Mouse (Mus musculus): ENCODE data around the gene Gxylt2. TPM values are rescaled to one million over a fixed set of nuclear protein-coding genes. Genes with fewer than 3 reads are reported as not detected.

Gene Gxylt2
- polyA plus RNA-seq, 1 experiment from 2014 or later: 9.6 TPM

DNA sequence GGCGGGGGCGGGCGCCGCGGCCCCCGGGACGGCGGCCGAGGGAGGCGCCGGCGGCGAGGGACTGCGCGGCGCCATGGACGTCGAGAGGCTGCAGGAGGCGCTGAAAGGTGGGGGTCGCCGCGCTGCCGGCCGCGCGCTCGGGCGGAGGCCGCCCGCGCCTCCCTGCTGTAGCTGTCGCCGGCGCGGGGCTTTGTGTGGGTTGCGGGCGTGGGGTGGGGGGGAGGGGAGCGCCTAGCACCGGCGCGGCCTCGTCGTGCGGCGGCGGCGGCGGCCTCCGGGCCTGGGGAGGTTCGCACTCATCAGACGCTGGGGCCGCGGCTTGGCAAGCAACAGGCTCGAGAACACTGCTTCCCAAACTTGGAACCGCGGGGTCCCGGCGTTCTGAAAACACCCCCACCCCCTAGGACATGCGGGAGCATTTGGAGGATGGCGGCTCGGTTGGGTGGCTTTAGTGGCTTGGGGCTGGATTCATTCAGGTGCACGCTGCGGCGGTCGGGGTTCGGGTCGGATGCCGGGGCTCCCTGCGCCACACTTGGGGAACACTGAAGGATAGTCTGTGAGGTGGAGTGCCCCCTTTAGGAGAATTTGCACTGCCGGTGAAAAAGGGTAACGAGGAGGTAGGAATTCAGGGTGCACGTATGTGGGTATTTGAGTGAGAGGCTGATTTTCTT is 129.4 kb downstream of the Gxylt2 start:
- under 1% methylated on average over 53 of the region's 72 CpGs for WGBS
- H3K9ac ChIP-seq: peak overlapping the region; percentile 87
- H3K27me3 ChIP-seq: no peaks in the 10 kb centered on the region
- peak overlapping the region; percentile 53 for H3K4me2 ChIP-seq (replicated peaks)
- no peaks in the 10 kb centered on the region for H3K9me3 ChIP-seq (replicated peaks)
- H3K27ac ChIP-seq: peak overlapping the region; percentile 93
- H3K4me3 ChIP-seq: peak overlapping the region; percentile 90
- peak; percentile 93 for ATAC-seq (ENCODE audit: low FRiP score)
- H3K4me1 ChIP-seq: peaks cover 24% of the 10 kb centered on the region
- peaks cover 32% of the 10 kb centered on the region for H3K36me3 ChIP-seq

DNA sequence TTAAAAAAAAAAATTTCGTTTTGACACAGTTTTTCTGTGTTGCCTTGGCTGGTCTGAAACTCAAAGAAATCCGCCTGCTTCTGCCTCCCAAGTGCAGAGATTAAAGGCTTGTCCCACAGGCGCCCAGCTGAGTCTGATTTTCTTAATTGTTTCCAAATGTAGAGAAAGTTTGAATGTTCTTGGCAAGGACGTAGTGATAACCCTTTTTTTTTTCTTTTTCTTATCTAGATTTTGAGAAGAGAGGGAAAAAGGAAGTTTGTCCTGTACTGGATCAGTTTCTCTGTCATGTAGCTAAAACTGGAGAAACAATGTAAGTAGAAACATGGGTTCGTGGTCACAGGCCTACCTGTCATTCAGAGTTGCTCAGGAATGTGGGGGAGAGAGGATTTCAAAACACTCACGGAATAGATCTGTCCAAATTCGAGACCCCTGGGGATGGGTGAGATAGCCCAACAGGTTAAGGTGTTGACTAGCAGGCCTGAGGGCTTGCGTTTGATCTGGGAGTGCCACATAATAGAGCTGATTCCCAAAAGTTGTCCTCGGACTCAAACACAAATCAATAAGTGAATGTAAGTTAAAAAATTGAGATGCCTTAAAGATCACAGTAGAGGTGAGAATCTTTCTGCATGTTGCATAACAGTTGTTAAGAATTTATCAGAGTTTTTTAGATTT is 130.1 kb downstream of the Gxylt2 start:
- no peak for ATAC-seq (ENCODE audit: low FRiP score)
- peak overlapping the region; percentile 90 for H3K4me3 ChIP-seq
- peaks cover 38% of the 10 kb centered on the region for H3K36me3 ChIP-seq
- peak overlapping the region; percentile 53 for H3K4me2 ChIP-seq (replicated peaks)
- H3K9me3 ChIP-seq (replicated peaks): no peaks in the 10 kb centered on the region
- H3K9ac ChIP-seq: peak overlapping the region; percentile 87; the same call in 1 of the 2 replicates
- WGBS: 36% methylated on average over 9 of the region's 9 CpGs
- H3K27ac ChIP-seq: no peak overlapping the region
- H3K4me1 ChIP-seq: peaks cover 24% of the 10 kb centered on the region
- H3K27me3 ChIP-seq: no peaks in the 10 kb centered on the region

DNA sequence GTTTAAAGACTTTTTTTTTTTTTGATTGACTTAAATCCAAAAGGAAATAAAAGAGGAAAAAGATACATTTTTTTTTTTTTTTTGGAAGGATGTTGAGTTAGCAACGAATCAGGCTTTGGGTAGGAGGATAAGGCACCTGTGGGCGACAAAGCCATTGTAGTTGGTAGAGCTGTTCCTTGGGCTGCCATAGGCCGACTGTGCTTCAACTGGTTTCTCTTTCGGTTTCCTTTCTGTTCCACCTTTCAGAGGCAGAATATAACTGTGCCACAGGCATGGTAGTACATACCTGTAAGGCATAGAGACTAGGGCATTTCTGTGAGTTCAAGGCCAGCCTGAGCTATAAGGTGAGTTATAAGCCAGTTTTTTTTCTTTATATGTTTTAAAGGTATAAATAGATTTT is 140.5 kb downstream of the Gxylt2 start:
- H3K36me3 ChIP-seq: peaks cover 36% of the 10 kb centered on the region
- no peak overlapping the region for H3K4me2 ChIP-seq (replicated peaks)
- no peak overlapping the region for H3K9ac ChIP-seq
- no peak overlapping the region for H3K4me3 ChIP-seq
- no peaks in the 10 kb centered on the region for H3K27me3 ChIP-seq
- no peaks in the 10 kb centered on the region for H3K4me1 ChIP-seq
- 95% methylated on average over 4 of the region's 4 CpGs for WGBS
- ATAC-seq (ENCODE audit: low FRiP score): no peak
- no peaks in the 10 kb centered on the region for H3K9me3 ChIP-seq (replicated peaks)
- no peak overlapping the region for H3K27ac ChIP-seq

DNA sequence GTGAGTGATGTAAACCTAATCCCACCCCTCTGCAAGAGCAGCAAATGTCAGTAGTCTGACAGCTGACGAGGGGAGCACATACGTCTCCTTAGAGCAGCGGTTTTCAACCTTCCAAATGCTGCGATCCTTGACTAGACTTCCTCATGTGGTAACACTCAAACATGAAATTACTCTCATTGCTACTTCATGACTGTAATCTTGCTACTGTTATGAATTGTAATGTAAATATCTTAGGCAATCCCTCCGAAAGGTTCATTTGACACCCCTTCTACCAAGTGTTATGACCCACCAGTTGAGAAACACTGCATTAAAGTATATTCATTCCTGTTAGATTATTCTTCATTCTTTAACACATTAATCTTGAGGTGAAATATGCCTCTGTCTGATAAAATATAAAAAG is 142.7 kb downstream of the Gxylt2 start:
- H3K9me3 ChIP-seq (replicated peaks): no peaks in the 10 kb centered on the region
- H3K27me3 ChIP-seq: no peaks in the 10 kb centered on the region
- peaks cover 17% of the 10 kb centered on the region for H3K36me3 ChIP-seq
- WGBS: 92% methylated on average over 5 of the region's 5 CpGs
- H3K27ac ChIP-seq: no peak overlapping the region
- H3K4me3 ChIP-seq: no peak overlapping the region
- no peak overlapping the region for H3K4me2 ChIP-seq (replicated peaks)
- no peak for ATAC-seq (ENCODE audit: low FRiP score)
- 0 out of 2 replicates have a peak, but pooled peaks cover 3% of the 10 kb centered on the region for H3K4me1 ChIP-seq
- no peak overlapping the region for H3K9ac ChIP-seq

DNA sequence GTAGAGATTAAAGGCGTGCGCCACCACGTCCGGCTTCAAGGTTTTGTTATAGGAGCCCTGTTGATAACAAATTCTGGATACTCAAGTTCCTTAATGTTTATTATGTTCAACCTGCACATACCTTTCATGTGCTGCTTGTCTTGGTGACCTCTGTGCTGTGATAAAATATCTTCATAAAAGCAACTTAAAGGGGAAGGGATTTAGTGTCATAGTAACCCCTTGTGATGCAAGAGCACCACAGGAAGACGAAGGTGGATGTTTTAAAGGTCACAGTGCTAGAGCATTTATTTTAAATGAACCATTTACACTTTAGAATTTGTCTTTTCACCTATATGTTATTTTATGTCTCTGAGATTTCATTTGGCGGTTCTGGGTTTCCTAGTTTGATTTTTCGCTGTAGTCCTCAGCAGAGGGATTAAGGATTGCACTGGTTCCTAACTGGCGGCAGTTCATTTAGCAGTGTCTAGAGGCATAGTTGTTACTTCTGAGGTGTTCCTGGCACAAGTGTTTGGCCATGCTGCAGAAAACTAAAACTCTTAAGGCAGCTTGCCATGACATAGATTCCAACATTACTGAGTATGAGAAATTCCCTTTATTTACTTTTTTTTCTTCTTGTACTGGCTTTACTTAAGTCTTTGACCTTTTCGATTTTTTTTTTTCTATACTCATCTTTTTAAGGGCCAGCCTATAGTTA is 144.3 kb downstream of the Gxylt2 start:
- Histone ChIP-seq H3K4me3 (no peak overlapping the region), H3K27me3 (no peaks in the 10 kb centered on the region), H3K36me3 (0 out of 2 replicates have a peak, but pooled peaks cover 14% of the 10 kb centered on the region), H3K9ac (no peak overlapping the region), H3K9me3 (replicated peaks) (no peaks in the 10 kb centered on the region), H3K4me1 (0 out of 2 replicates have a peak, but pooled peaks cover 3% of the 10 kb centered on the region), H3K27ac (no peak overlapping the region), H3K4me2 (replicated peaks) (no peak overlapping the region)
- no peak for ATAC-seq (ENCODE audit: low FRiP score)
- WGBS: 93% methylated on average over 9 of the region's 9 CpGs

DNA sequence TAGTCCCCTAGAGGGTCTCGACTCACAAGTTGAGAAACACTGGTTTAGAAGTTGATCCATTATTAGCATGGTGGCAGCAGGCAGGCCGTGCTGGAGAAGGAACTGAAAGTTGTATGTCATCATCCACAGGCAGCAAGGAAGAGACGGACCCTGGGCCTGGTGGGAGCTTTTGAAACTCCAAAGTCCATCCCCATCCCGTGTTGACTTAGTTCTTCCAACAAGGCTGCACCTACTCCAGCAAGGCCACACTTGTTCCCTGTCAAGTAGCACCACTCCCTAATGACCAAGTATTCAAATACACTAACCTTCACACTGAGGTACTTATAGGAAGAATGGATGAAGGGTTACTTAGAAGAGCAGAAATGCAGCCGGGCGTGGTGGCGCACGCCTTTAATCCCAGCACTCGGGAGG is 146.1 kb downstream of the Gxylt2 start:
- no peak for ATAC-seq (ENCODE audit: low FRiP score)
- H3K27ac ChIP-seq: no peak overlapping the region
- 0 out of 2 replicates have a peak, but pooled peaks cover 3% of the 10 kb centered on the region for H3K4me1 ChIP-seq
- 0 out of 2 replicates have a peak, but pooled peaks cover 12% of the 10 kb centered on the region for H3K36me3 ChIP-seq
- 88% methylated on average over 9 of the region's 9 CpGs for WGBS
- H3K27me3 ChIP-seq: no peaks in the 10 kb centered on the region
- no peak overlapping the region for H3K4me3 ChIP-seq
- no peak overlapping the region for H3K9ac ChIP-seq
- no peaks in the 10 kb centered on the region for H3K9me3 ChIP-seq (replicated peaks)
- no peak overlapping the region for H3K4me2 ChIP-seq (replicated peaks)

DNA sequence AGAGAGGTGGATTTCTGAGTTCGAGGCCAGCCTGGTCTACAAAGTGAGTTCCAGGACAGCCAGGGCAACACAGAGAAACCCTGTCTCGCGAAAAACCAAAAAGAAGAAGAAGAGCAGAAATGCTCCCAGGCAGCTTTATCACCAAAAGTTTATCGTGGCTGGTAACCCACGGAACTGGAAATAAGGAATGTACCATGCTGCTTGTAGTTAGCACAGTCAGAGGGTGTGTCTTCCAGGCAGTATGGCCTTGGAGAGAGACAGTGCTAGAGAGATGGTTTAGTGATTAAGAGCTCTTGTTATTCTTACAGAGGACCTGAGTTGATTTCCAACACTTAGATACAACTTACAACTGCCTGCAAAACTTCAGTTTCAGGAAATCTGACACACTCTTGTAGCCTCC is 146.5 kb downstream of the Gxylt2 start:
- no peak overlapping the region for H3K9ac ChIP-seq
- H3K27me3 ChIP-seq: no peaks in the 10 kb centered on the region
- 0 out of 2 replicates have a peak, but pooled peaks cover 12% of the 10 kb centered on the region for H3K36me3 ChIP-seq
- H3K4me2 ChIP-seq (replicated peaks): no peak overlapping the region
- 0 out of 2 replicates have a peak, but pooled peaks cover 3% of the 10 kb centered on the region for H3K4me1 ChIP-seq
- no peaks in the 10 kb centered on the region for H3K9me3 ChIP-seq (replicated peaks)
- no peak overlapping the region for H3K4me3 ChIP-seq
- 93% methylated on average over 5 of the region's 5 CpGs for WGBS
- no peak overlapping the region for H3K27ac ChIP-seq
- ATAC-seq (ENCODE audit: low FRiP score): no peak

Other genes starting within 250 kb of the Gxylt2 start
- 13.6 and 16.3 TPM in 2 replicates for gene Shq1, start 33.6 kb upstream of the Gxylt2 start, polyA plus RNA-seq (2016; fragmentation: Nextera tagmentation; extraction: Ambion mirVana)
- 27.2 and 29.1 TPM in 2 replicates for gene Ppp4r2, start 128.9 kb downstream of the Gxylt2 start, polyA plus RNA-seq (2016; fragmentation: Nextera tagmentation; extraction: Ambion mirVana)